Mouse (Mus musculus): Measurements from ENCODE around the gene Fam172a.

Gene Fam172a

DNA sequence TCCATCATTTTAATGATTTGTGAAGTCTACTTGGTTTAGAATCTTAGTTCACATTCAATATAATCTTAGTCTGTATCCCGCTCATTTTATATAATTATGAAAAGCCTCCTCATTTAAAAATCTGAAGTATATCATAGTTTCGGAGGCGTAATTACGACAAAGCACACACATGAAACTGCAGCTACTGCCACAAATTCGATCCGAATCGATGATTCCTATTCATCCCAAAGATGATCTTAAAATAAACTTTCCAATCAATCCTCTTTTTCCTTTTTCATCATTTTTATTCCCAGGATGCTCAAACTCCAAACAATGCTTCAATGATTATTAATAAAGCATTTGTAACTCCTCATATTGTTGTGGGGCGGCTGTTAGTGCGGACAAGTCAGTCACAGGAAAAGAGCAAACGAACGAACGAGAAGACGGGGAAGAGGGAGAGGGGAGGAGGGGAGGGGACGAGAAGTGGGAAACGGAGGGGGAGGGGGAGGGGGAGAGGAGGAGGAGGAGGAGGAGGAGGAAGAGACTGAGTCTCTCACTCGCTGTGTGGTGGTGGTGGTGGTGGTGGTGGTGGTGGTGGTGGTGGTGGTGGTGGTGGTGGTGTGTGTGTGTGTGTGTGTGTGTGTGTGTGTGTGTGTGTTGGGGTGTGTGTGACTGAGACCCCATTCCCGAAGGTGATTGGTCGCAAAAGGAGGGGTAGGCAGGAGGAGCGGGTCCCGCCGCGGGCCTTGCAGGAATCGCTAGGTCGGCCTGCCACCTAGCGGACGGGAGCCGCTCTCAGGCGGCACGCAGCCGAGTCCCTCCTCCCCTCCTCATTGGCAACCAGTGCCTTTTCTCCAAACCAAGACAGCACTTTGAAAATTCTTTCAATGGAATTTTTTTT lies 499.4 kb downstream of the Fam172a start:
- peak; percentile 92 for DNase-seq

DNA sequence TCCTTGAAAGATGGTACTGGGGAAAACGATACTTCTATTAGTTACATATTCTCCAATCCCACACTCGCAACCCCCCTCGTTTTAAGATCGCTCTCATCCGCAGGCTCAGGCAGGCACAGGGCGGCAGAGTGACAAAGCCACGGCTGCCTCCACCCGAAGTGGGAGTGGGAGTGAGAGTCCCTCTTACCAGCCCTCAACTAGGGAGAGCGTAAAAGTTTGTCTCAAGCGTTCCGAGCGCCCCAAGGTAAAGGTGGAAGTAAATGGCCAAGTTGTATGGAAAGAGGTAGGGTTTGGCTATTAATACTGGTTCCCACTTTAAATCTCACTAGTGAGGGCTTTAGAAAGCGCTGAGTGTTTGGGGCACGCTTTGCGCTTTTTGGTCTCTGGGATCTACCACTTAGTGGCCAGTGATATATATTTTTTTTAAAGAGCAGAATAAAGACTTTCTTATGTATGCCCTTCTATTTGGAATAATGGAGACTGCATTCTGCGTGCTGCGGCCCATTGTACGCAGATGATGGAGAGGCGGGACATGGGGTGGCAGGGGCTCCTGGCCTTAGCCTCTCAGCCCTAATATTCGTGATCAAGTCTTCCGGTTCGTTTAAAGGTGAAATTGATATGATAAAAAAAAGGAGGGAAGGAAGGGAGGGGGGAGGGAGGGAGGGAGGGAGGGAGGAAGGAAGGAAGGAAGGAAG lies 500.2 kb downstream of the Fam172a start:
- DNase-seq = no peak

DNA sequence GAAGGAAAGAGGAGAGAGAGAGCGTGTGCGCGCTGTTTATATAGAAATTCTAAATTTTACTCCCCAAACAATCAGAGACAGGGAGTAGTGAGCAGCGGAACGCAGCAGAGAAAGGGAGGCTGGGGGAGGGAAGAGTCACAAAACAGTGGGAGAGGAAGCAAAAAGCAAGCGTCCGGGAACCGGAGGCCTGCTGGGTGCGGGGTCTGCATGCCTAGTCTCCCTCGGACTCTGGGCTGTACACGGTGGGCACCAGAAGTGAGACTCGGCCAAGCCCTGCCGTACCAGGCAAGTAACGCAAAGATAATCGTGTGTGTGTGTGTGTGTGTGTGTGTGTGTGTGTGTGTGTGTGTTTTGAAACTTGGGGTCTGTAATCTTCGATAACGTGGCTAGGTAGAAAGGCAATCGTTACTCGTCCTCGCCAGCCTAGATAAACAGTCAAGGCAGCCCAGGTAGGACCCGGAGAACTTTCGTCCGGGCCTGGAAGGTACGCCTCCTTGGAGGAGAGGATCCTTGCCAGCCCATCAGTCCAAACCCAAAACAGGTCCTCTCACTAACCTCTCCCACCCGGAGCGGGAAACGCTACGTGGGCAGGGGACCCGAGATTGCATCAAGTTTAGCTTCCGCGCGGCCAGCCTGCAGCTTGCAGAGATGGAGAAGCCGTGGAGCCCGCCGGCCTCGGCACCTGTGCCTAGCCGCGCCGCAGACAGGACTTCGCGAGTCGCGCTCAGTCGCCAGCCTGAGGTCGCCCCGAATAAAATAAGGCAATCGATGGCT lies 500.9 kb downstream of the Fam172a start:
- DNase-seq = peak; percentile 68

DNA sequence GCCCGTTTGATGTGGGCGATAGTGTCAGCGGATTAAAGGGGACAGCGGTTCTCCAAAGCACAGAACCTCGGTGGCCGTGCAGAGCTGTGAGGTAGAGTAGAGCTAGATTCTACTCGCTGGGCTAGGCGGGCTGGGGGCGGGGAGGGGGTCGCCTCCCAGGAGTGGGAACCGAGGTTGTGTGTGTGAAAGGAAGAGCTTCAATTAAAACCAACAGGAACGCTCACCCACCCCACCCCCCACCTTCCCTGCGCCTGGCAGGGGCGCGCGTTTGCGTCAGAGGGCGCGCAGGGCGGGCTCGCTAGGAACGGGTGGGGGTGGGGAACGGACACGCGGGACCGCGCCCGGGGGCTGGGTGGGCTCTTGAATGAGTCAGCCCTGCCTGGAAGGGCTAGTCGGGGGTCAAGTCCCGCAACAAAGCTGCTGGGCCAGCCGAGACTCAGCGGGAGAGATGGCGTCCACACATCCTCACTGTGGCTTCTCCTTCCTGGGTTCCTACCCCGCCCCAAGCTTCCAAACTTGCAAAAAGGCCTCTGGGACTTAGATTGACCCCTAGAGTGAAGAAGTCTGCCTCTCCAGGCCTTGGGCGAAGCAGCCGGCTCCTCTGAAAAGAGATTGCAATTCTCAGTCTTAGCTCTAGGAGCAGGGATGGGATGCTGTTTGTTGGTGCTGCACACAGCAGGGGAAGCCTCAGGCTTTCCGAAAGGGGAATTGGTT lies 501.7 kb downstream of the Fam172a start:
- DNase-seq = peak; percentile 77

DNA sequence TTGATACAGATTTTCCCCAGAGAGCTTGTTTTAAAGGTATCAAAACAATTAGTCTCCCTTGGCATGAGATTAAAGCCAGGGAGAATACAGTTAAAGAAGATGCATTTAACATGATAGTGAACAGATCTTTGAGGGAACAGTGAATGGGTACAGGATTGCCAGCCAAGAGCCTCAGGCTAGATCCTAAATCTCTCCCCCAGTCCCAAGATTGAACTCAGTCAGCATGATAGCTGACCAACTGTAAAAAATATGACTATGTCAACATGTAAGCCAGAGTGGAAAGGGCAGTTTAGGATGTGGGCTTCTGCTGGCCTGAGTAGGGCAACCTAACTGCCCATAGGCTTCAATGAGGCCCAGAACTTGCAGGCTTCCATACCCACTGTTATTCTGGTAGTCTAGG lies 503.6 kb downstream of the Fam172a start:
- no peak for DNase-seq

DNA sequence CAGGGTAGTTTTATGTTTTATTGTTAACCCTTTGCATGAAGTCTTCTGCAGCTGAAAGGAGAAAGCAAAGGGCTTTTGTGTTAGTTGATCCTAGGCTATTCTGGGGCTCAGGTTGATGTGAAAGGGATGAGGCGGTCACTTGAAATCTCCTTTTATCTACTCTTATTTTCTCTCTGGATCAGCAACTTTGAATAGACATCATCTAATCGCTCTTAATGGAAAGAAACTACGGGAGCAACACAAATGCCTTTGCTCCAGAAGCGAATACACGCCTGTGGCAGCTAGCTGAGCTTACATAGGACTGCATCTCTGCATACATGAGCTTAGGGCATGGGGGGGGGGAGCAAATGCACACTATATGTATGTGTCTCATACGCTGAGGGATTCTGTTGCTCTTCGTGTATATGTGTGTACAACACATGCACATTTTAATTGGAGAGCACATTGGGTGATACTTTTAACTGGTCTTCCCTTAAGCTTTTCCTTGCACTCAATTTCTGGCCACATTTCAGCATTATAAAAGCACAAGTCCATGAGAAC lies 505.1 kb downstream of the Fam172a start:
- no peak for DNase-seq

DNA sequence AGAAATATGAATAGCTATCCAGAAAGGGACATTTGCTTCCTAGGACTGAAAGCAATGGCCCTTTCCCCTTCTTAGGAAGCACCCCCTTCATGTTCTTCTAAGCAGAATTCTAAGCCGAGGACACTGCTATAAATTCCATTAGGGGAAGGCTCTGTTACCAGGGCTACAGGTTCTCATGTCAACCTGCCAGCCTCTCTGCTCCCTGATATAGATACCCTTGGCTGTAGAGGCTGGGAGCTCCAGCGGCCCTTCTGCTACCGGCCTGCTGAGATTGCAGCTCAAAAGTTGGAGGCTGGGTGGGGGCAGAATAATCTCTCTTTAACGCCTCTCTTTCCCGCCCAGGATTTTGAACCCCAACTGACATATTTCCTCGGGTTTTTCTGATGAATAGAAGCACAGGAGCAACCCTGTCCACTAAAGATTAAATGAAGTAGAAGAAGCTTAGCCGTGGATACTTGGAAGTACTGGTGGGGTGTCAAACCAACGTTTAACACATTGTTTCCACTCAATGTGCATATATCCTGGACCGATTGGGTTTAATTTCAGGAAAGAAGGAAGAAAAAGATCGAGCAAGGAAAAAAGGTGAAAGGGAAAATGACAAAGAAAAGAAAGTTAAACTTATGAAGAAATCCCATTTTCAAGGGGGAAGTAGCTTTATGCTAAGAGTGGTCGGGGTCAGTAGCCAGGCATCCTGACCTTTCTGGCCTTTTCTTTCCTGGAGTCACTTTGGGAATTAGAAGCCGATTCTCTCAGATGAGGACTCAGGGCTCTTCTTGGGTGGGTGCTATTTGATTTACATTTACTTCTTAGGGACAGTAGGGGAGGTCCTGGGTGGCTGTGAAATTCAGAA lies 506.2 kb downstream of the Fam172a start:
- no peak for DNase-seq

DNA sequence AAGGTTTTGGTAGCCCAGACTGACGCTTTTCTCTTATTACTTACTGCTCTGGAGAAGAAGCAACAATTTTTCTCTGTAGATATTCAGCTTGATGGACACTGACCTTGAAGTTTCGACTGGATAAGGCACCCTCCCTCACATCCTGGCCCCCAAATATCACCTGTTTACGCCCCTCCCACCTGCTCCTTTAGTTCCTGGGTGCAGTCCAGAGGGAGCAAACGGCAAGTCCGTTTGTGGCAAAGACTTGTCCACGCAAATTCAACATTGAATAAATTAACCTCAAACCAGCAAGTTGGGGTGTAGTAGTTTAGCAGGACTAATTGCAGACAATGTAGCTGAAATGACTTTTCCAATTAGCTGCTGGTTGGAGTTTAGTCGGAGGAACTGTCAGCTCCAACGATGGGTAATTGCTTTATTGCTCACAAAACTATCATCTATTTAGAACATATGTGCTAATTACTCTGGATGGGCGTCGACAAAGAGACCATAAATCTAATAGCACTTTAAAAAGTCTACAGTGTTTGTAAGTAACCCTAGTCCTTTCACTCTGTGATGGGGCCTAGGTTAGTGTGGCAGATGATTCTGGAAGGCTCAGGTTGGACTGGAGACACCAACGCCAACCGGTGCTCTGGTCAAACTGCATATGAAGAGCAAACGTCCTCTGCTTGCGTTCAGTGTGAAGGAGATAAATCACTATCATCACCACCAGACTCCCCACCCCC lies 507.0 kb downstream of the Fam172a start:
- DNase-seq = no peak

DNA sequence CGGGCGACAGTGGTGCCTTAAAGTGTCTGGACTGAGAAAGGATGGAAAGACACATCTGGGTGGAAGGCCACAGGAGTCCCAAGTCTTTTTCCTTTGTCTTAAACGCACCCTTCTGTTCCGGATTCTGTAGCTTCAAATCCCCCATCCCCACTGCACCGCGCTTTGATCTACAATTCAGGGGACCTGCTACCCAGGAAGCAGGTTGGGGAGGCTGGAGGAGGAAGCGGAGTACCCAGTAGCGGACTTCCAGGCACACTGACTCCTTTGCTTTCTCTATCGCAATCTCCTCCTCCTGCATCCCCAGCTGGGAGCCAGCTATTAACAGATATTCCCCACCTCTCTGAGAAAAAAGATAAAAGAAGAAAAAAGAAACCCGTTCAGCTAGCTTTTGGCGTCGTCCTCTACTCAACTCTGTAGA lies 507.8 kb downstream of the Fam172a start:
- DNase-seq = no peak

DNA sequence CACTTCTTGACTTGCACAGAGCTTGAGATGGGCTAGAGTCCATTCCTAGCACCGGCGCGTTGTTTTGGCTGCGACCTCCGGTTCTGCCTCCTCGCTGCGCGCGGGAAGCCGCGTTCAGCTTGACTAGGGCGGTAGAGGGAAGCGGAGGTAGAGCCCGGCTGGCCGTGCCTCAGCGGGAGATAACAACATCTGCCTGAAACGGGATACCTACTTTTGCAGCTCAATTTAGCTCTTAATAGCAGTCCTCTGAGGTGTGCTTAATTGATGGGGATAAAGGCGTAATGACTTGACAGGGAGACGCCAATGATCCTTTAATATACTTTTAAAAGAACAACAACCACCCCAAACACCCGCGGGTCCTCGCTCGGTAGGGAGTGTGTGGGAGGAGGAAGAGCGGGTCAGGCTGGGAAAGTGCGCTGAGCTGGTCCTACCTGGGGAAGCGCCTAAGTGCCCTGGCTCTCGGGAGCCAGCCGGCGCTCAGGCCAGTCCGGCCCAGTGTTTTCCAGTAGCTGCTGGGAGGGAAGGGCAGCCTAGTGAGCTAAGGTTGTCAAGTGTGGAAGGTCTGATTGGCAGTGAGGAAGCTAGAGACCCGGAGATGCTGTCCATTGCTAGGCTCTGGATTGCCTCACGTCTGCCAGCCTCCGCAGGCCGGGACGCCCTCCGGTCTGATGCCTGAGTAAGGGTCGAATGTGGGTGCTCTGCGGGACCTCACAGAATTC lies 508.4 kb downstream of the Fam172a start:
- DNase-seq = peak; percentile 42

DNA sequence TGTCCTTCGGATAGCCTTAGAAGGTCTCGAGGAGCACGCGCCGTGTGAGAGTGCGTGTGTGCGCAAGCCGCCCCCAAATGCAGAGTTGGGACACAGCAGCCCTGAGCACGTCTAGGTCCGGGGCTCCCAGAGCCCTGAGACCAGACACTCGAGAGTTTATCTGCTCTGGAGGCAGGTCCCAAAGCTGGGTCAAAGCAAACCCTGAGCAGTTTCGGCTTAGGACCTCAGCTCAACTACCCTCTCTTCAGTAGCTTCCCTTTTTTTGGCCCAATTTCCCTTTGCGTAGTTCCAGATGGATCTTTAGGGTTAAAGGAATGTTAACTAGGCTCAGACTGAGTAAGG lies 508.9 kb downstream of the Fam172a start:
- DNase-seq = no peak

DNA sequence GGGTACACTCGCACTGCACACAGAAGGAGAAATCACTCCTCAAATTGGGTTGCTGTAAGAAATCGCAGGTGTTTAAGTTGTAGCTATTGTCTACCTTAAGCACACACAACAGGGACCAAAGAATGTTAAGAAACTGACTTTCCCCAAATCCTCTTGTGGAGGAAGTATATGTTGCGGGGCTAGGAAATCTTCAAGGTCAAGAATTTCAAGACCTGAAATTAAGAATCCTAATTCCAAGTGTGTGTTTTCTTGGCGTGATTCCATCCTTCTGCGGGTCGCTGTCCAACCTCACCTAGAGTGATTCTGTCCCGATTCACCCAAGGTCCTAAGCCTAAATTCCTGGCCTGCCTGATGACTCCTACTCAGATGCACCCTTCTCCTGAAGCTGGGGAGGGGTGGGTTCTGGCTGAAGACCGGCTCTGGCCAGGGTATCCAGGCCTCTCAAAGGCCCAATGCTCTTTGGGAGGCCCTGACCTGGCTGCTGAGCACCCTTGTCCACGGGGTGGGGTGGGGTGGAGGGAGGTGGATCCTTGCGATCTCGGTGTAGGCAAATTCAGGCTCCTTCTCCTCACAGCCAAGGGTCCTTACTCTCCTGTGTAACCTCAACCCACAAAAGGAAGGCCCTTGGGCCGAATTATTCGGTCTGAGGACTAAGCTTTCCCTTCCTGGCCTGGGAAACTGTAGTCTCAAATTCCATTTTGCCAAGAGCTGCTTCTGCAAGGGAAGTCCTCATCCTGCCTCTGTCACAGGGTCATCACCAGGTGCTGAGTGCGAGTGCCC lies 509.6 kb downstream of the Fam172a start:
- no peak for DNase-seq

DNA sequence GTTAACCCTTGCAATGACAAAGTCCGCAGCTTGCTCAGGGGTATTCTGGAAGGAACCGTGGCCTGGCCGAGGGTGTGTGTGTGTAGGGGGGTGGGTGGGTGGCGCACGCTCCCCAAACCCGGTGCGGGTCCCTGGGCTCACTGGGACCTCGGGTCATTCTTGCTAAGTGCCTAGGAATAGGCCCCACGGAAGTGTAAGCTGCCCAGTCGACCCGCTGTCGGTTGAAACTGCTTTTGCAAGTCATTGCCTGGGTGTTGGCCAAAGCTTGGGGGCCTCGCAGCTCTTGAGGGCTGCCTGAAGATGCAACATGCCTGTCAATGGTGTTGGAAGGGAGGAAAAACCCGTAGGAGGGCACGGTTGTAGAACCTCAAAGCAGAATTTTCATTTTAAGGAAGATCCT lies 510.3 kb downstream of the Fam172a start:
- no peak for DNase-seq

DNA sequence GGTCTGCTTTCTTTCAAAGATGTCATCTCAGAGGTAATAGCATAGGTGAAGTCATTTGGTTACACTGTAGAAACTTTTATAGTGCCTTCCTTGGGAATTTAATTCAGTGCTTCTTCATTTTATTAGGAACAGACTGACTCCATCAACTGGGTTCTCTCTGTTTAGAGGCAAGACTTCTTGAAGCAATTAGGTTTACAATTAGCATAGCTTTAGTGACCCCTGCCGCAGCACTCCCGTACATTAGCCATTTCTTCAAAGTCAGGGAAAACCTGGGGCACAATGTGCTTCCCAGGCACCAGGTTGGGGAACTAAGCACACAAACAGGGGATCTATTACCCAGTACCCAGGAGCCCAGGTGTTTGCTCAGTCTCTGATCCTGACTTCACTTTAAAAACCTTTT lies 511.3 kb downstream of the Fam172a start:
- DNase-seq = no peak

DNA sequence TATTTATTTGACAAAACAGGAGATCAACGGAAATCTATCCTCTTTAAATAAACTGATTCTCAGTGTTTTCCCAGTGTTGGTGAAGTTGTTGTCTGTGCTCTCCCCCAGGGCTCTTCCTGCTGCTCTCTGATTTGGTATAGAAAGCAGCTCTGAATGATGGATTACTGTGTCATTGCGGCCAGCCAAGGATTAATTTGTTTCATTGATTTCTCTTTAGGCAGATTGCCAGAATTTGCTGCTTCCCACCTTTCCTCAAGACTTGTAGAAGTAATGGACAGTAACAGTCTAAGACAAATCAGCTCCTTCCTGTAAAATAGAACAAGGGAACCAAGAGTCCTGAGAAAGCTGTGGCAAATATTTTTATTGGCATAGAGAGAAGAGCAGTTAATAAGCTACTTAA lies 513.4 kb downstream of the Fam172a start:
- DNase-seq = no peak

Data from cerebellum, adult 11 months (tissue).